Mouse (Mus musculus) bone marrow, adult 2 months (tissue): ENCODE data around the gene Ppp1r1c.

Source experiments
- CTCF ChIP-seq: fragments of 200-500 bp; IDR thresholded peaks from 2 replicates; pipeline ENCODE4 v1.5.1; 2011; ENCODE audit warnings: low read length, control low read depth; ENCODE audit not compliant: control insufficient read depth, insufficient read depth
- POLR2A ChIP-seq: fragments of 200-500 bp; IDR thresholded peaks from 2 replicates; pipeline ENCODE4 v1.6.1; 2011; ENCODE audit warnings: low read depth, mild to moderate bottlenecking, control low read depth, low read length, borderline replicate concordance; ENCODE audit not compliant: control insufficient read depth

DNA sequence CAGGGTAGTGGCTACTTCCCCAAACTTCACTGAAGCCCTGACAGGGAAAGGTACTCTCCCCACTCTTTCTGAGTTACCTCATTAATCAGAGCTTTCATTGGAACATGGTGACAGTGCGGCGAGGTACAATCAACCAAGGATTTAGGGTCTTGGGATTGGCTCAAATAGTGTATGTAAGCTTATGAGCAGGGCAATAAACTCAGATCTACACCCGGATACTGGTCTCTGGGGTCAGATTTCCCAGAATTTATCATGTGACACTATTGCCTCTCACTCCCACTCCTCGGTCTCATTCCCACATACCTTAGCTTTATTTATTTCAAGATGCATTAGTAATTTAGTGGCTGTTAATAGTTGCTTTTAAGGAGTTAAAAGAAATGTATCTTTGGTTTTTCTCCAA is 118.3 kb downstream of the Ppp1r1c start:
- TF ChIP-seq CTCF (no peak), POLR2A (no peak)
